ENCODE assay signal across 15 mouse cellular contexts in the genomic region with DNA sequence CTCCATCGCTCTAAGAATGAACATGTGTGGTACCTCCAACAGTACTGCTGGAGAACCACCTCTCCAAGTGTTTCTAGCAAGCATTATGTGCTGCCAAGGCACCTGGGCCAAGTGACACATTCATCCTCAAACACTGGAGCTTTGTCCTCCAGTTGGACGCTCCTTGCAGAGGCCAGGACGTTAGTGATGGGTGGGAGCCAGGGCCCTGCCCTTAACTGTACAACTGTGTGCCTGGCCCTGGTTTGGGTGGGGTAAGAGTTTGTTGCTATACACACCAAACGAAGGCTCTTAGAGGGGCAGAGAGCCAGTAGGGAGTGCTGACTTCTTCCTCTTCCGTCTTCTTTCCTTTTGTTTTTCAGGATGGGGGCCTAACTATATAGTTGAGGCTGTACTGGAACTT. TPM values are rescaled to one million over a fixed set of nuclear protein-coding genes. Genes with fewer than 3 reads are reported as not detected.
"Had no signal": no experiment of that assay in that cellular context is flagged by ENCODE, and none has a peak within 500 bp of the region (broad histone marks: within the 10 kb centered on the region; RNA-seq: fewer than 3 reads in every experiment).

No protein-coding gene starts in this region.

- H3K36me3 ChIP-seq: midbrain, embryonic 10.5 days; midbrain, embryonic 12.5 days; neural tube, embryonic 12.5 days had no signal

- ATAC-seq: midbrain, embryonic 16.5 days had no signal

- H3K4me3 ChIP-seq: midbrain, embryonic 10.5 days; midbrain, embryonic 12.5 days; myocyte; neural tube, embryonic 12.5 days had no signal

- H3K9ac ChIP-seq: lung, embryonic 14.5 days; midbrain, embryonic 12.5 days; neural tube, embryonic 12.5 days had no signal

- H3K27ac ChIP-seq: liver, embryonic 14.5 days; midbrain, embryonic 10.5 days; midbrain, embryonic 12.5 days; neural tube, embryonic 12.5 days had no signal

- H3K9me3 ChIP-seq: midbrain, embryonic 10.5 days; midbrain, embryonic 12.5 days; neural tube, embryonic 12.5 days had no signal

- DNase-seq: lung, adult 18-20 months; lung, embryonic 14.5 days; lung, postnatal 10 days; lung, postnatal 4 days; midbrain, embryonic 14.5 days; right cerebral cortex, postnatal 14 days; spleen, adult 18-20 months; thymus, postnatal 25 days; thymus, postnatal 4 days had no signal

RNA-seq across cellular contexts. Expression of a gene that starts 31.1 kb away (rescaled TPM):
- polyA plus RNA-seq: myocyte had no signal
